Mouse (Mus musculus) hematopoietic stem cell, adult 5-6 weeks (primary cell): ENCODE results near the gene Lexm. TPM values are rescaled to one million over a fixed set of nuclear protein-coding genes. Genes with fewer than 3 reads are reported as not detected.

Experiments
- ATAC-seq, 2 experiments: fragments of 125-278 bp in 1 of 2; replicated peaks in 1 of 2; 2 replicates each; pipeline ENCODE4 v1.8.0; 2016 to 2017; ENCODE audit warnings: inconsistent platforms in 2 of 2, mild to moderate bottlenecking in 2 of 2, moderate number of reproducible peaks in 2 of 2, low read depth in 1 of 2, moderate TSS enrichment in 1 of 2; ENCODE audit not compliant: low FRiP score in 2 of 2, poor library complexity in 2 of 2, severe bottlenecking in 2 of 2, insufficient read depth in 1 of 2, low TSS enrichment in 1 of 2
- total RNA-seq: library from RNA; stranded (forward); fragments of 172-1452, 232-1000 nt; gene quantifications from 2 replicates; pipeline ENCODE4 v1.2.3, GENCODE M21; 2017

Lexm gene
- total RNA-seq, 1 experiment from 2014 or later = not detected

DNA sequence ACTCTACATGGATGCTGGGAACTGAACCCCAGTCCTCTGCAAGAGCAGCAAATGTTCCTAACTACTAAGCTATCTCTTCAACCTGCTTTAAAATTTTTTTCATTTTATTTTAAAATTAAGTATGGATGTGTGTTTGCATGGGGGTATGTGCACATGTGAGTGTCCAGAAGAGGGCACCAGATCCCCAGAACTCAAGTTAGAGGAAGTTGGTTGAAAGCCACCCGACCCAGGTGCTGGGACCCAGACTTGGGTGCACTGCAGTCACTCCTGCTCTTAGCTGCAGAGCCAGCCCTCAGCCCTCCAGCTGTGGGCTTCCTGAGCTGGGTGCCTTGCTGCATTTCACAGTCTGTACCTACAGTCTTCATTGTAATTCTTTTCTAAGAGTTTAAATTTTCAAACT lies 17.6 kb downstream of the Lexm start:
- no peak for ATAC-seq

DNA sequence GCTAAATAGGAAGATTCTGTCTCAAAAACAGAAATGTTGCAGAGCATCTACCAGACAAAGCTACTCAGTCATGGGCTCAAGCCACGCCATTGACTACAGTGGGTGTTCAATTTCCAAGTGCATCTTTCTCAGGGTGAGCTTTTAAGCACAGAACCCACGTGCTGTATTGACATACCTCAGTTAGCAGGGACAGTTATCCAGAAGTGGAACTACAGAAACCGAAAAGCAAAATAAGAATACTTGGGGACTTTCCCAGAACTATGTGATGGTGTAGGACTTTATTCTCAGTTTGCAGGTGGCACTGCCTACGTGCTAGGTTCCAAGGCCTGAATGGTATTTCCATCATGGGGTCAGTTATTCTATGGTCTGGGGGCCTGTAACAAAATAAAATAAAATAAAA lies 19.3 kb downstream of the Lexm start:
- no peak for ATAC-seq

DNA sequence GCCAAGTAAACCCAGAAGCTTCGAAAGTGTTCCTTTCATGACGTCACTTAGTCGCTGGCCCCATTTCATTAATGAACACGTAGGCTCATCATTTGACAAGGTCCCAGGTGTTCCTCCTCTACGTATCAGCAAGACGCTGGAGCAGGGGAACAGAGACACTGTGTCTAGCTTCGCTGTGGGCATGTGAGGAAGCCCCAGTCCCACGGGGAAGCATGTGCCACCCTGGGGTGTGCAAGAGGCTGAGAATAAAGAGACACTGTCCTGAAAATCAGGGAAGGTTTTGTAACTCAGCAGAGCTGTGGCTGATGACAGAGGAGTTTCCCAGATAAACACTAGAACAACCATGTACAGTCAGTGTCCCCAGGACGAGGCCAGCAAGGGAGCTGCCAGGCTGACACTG lies 20.0 kb downstream of the Lexm start:
- no peak for ATAC-seq

DNA sequence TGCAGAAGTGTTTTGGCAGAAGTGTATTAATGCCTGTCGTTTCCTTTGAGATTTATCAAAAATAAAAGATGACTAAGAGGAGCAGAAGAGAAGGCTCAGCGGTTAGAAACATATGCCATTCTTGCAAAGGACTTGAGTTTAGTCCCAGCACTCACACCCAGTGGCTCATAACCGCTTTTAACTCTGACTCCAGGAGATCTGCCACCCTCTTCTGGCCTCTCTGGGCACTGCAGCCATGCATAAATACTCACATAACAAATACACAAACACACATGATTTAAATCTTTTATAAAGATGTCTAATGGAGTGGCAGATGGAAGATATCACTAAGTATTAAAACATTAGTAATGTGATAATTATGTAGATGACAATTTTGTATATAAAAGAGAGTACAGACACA lies 20.8 kb downstream of the Lexm start:
- no peak for ATAC-seq

DNA sequence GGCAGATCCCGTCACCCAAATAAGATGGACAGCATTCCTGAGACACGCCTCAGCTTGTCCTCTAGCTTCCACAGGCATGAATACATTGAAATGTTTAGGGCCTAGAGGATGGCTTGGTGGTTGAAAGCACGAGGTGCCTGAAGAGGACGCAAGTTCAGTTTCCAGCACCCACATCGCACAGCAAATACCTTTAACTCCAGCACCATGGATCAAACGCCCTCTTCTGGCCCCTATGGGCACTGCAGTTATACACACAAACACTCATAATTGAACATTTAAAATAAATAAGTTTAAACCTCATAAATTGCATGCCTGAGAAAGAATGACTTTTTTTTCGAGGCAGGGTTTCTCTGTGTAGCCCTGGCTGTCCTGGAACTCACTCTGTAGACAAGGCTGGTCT lies 23.4 kb downstream of the Lexm start:
- ATAC-seq = no peak

DNA sequence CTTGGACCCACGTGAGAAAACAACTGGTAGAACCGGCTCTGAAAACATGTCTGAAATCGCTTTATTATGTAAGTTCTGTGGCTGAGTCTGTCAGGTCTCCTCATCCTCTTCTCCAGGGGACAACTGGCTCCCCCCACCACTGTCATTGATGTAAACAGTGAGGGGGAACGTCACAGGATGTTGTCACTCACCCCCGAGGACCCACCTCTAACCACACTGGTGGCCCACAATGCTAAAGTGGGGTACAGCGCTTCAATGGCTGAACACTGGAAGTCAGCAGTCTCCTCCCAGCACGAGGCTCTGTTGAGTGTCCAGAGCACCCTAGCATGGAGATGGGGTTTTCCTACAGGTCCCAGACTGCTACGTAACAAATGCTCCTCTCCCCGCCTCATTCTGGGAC lies 26.2 kb downstream of the Lexm start:
- ATAC-seq = no peak

DNA sequence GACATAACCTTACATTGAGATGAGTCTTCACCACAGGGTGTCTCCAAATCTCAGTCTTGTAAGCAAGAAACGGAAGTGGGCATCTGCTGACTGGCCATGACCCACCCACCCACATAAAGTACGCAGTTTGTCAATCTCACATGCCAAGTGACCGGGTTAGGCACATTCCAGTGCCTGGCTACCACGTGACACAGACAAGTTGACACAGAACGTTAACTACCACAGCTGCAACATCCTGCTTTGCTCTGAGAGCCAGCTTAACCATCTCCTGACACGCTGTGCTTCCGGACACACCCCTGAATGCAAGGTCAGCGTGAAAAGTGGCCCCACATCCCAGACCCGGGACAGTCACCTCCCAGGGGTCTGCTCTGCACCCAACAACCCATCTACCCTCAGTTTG lies 26.9 kb downstream of the Lexm start:
- no peak for ATAC-seq

DNA sequence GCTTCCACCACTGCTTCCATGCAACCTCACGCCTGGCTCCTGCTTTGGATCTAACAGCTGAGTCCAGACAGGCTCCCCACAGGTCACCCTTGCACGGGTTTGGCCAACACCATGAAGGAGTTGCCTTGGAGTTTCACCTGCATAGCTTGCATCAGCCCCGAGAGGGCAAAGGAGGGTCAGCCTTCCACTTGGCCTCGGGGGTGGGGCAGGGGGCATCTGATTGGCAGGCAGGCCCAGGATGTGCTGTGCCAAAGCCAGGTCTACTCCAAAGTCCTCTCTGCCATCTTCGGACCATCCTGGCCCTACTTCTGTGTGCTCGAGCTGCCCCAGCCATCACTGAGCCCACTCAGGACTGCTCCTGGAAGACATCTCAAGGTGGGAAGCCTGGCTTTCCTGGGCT lies 30.0 kb downstream of the Lexm start:
- no peak for ATAC-seq

DNA sequence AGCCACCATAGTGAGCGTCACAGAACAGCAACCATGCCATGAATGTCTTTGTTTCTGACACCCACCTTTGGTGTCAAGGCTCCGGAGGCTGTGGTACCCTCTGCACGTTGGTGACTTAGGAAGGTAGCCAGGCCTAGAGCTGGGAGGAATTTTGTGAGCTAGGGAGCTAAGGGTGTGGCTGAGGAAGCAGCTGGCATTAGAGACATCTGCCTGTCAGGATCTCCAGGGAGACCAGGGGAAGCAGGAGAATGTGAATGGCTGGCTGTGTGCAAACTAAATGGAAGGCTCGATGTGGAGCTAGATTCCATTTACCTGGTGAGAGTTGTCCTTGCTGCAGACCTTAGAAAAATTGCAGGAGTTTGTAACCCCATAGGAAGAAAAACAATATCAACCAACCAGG lies 32.4 kb downstream of the Lexm start:
- no peak for ATAC-seq

DNA sequence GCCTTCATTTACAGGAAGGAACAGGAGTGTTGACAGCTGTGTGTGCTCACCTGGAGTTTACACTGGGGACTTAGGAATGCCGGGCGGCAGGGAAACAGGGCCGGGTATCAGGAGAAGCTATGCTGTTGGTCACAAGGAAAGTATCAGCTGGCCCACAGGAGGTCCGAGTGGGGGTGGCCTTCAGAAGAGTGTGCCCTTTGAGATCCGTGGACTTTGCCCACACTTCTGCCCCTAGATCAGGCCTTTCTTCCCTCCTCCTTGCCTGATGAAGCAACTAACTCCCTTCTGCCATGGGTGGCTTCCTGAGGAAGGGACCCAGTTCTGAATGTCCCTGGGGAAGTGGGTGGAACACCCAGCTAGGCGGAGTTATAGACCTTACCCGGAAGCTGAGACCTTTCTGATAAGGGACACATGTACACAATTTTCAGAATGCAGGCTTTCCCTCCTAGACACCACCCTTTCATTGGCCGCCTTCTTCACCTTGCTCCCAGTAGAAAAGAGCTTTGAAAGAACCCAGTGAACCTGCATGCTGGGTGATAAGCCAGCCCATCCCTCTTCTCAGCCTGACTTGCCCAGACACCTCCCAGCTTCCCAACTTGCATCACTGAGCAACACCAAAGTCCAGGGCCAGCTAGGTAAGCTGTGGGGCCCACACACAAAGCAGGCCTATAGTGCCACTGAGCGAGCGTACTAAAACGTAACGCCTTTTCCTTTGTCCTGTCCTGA lies 34.5 kb downstream of the Lexm start:
- no peak; a peak in 1 of 4 replicates for ATAC-seq

DNA sequence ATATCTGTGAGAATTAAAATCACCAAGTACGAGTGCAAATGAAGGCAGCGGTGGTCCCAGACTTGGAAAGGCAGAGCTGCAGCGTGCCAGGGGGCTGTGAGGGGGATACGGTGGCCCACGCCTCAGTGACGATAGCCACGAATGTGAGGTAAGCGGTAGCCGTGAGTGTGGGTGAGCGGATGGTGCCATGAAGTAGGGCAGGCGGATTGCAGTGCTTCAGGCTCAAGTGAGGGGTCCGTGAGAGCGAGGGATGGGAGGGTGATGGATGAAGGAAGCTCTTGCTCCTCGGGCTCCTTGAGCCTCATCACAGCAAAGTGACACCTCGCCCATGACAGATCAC lies 35.2 kb downstream of the Lexm start:
- no peak for ATAC-seq

DNA sequence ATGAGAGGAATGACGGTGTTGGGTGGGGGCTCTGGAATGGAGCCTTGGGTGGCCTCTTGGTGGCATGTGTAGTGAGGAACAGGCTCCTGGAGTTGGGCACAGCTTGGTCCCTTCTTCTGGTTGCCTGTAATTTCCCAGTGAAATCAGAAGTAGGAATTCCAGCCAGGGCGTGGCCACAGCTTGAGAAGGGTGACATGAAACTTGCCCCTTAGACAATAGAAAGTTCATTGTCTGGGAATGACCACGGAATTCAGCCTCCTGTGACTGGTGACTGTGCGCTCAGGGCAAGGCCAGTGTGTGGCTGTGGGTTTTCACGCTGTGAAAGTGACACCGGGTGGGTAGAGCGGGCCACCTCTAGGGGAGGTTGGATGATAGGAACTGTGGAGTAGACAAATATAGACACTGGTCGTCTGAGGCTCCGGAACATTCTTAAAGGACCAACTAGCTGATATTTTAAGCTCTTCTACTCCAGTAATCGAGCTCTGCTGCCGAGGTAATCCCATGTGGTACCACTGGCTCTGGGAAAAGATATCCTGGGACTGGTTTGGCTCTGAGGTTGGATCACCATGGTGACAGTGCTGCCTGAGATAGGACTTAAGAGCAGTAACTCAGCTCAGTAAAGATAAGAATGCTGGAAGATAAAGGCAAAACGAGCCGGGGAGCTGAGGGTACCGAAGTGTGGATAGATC lies 35.7 kb downstream of the Lexm start:
- no peak for ATAC-seq

DNA sequence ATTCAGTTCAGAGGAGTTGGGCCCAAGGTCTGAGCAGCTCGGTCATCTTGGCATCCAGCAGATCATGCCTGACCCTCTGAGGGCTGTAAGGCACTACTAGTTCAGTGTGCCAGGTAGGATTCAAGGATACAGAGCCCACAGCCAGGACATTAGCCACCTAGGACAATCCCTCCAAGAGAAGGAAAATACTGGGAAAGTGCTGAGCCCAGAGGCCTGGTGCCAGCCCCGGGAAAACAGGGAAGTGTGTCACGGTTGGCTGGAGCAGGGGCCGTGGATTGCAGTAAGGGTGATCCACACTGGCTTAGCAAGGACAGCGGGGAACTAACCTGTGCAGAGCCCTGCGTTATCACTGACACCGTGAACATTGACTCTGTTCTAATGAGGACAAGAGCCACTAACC lies 39.5 kb downstream of the Lexm start:
- no peak for ATAC-seq

DNA sequence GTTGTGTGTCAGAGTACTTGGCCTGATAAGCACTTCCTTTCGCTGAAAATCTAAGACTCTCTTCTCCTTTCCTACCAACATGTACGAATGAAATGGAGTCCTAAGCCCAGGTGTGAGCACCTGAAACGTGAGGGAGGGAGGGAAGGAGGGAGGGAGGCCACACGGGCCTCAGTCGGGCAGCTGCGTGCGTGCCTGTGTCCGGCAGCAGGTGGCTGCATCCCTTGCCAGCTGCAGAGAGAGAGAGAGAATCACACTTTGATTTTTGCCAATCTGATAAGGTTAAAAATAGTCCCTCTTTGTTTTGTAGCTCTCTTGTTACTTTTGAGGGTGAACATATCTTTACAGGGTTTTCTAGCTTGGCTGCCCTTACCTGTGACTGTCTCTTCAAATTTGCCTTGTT lies 42.0 kb downstream of the Lexm start:
- ATAC-seq = no peak

DNA sequence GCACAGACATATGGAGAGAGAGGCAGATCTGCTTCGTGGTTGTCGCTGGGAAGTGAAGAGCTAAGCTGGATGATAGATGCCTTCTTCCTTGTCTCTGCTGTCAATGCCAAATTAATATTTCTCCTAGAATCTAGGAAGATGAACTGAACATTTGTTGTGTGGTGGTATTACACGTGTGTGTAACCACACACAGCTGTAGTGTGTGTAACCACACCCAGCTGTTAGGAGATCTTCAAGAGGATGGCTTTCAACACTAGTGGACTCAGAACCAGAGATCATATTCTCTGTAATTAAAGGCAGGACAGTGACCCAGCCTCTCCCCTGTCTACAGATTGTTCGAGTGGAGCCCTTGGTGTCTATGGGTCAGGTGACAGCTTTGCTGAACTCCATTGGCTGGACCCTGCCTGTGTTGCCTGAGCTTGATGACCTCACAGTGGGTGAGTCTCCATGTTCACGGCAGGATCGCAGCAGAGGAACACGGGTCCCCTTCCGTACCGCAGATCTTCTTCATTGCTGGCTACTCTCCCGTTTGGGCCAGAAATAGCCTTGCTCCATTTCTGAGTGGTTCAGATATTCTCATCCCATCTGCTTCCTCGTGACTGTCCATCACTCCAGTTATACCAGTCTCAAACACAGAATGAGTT lies 45.8 kb downstream of the Lexm start:
- no peak for ATAC-seq

DNA sequence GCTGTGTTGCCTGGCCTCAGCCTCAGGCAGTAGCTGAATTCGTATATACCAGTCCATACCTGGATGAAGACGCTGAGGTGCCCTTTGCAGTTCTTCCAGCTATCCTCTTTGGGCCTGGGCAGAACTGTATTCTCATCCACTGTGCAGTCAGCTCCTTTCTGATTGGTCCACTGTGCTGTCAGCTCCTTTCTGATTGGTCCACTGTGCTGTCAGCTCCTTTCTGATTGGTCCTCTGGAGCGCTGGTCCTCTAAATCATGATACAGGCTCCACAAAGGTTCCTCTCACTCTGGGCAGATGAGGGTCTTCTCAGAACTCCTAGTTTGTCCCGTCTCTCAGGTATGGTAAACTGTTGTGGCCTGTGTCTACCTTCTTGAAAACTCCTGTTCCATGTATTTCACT lies 47.4 kb downstream of the Lexm start:
- no peak for ATAC-seq

DNA sequence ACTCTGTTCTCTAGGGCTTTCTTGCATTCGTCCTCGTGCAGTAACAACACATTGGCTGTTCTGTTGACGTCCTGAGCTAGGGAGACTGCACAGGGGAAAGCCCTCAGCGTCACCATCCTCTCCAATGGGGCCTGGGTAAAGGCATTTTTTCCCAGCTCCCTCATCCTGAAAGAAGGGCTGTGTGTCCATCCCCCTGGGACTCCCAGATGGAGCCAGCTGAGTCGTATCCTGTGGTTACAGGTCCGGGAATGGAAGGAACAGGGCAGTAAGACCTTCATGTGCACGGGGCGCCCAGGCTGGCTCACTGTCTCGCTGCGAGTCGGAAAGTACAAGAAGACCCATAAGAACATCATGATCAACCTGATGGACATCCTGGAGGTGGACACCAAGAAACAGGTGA lies 52.9 kb downstream of the Lexm start:
- ATAC-seq = no peak

DNA sequence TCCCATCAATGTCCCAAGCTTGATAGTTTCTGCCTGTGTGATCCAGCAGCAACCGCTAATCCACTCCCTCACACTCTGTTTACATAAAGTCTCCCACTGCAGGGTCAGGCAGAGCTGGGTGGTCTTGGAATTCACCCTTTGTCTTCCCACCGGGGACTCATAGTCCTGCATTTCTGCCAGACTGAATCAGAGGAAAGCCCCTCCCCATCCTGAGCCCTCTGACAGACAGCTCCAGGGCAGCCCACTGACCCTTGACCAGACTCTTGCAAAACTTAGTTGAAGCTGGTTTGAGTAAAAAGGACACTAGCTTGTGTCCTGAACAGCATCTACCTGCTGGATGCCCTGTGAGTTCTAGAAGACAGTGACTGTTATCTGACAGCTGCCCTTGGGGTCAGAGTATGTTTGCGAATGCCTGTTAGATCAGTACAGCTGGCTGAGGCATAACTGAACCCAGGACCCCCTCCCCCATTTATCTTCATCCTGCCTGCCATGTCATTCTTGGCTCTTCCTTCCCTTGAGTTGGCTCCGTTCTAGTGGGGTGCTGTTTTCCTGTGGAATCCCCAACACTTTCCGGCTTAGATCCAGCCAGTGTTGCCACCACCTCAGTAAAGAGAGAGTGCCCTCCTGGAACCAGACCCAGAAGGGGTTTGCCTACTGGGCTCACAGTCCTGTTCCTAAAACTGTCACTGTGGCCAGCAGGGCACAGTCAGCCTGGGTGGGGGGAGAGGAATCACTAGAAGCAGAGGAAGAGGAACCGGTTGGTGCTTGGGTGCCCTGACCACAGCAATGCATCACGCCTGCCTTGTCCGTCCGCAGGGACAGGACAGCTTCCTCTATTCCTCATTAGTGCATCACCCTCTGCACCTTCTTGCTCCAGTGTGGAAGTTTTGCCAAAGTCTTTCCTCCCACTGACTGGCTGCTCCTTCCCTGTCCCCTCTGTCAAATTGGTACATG lies 53.9 kb downstream of the Lexm start:
- ATAC-seq = peak; percentile 77 to 78
